ENCODE assay signal across 13 mouse cellular contexts in the genomic region with DNA sequence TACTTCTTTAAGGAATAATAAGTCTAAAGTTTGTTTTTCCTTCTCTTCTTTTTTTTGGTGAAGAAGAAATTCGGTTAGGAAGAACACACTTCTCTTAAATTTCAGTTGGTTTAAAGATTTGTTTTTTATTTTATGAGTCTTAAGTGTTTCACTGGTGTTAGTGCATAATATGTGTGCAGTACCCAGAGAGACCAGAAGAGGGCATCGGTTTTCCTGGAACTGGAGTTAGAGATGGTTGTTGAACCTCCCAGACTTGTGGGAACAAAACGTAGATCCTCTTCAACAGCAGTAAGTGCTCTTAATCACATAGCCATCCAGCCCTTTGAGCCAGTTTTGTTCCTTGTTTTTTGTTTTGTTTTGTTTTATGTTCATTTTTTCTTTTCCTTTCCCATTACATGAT.
DNase-seq lines count a peak whose midpoint lies in the region; ATAC-seq and TF ChIP-seq lines count a peak whose summit lies in the region.
"Had no signal": no experiment of that assay in that cellular context is flagged by ENCODE, and none has a peak within 500 bp of the region (broad histone marks: within the 10 kb centered on the region; RNA-seq: fewer than 3 reads in every experiment).

No protein-coding gene starts in this region.

- H3K9me3 ChIP-seq in hindbrain, postnatal 0 days (ENCODE audit: low read length), result no peaks in the 10 kb centered on the region
- no peaks in the 10 kb centered on the region for H3K9me3 ChIP-seq in hindbrain, embryonic 14.5 days (ENCODE audit: control insufficient read depth, low read length)
- H3K9me3 ChIP-seq in ES-E14 (ENCODE audit: control insufficient read depth, insufficient read depth, low read depth, low read length), result no peaks in the 10 kb centered on the region
- H3K9me3 ChIP-seq: G1E; limb, embryonic 13.5 days; lung, embryonic 15.5 days had no signal

- TF ChIP-seq CTCF in hindbrain, postnatal 0 days (IDR thresholded peaks at IDR 0.05; ENCODE audit: low read depth), result peak; percentile 48

- H3K27me3 ChIP-seq in hindbrain, postnatal 0 days (ENCODE audit: insufficient read depth, low read length), result no peaks in the 10 kb centered on the region
- 0 out of 2 replicates have a peak, but pooled peaks cover 2% of the 10 kb centered on the region for H3K27me3 ChIP-seq in hindbrain, embryonic 14.5 days (ENCODE audit: control insufficient read depth, insufficient read depth, low read length)
- H3K27me3 ChIP-seq: limb, embryonic 13.5 days; lung, embryonic 15.5 days had no signal

- H3K27ac ChIP-seq in hindbrain, postnatal 0 days, result no peak overlapping the region
- H3K27ac ChIP-seq in hindbrain, embryonic 14.5 days, result no peak overlapping the region
- no peak overlapping the region for H3K27ac ChIP-seq in ES-E14 (ENCODE audit: insufficient read depth, low read depth, low read length, poor library complexity, severe bottlenecking)
- H3K27ac ChIP-seq: limb, embryonic 13.5 days; lung, embryonic 15.5 days had no signal

- H3K4me2 ChIP-seq in hindbrain, postnatal 0 days (ENCODE audit: low read depth, low read length), result no peak overlapping the region
- no peak overlapping the region for H3K4me2 ChIP-seq in hindbrain, embryonic 14.5 days (replicated peaks)
- H3K4me2 ChIP-seq: limb, embryonic 13.5 days; lung, embryonic 15.5 days had no signal

- in situ Hi-C loops in ES-E14 (cut with MboI; ENCODE audit: low sequenced_read_pairs in 2 of 2, unreplicated experiment in 2 of 2), result loop anchor here in 1 of 2 experiments (25.0 kb wide), 1 partner anchor 395 kb away; no protein-coding TSS in a partner anchor

- no peak for DNase-seq in hindbrain, postnatal 0 days (ENCODE audit: low spot score)
- DNase-seq in hindbrain, embryonic 14.5 days (ENCODE audit: low spot score), result no peak
- peak; percentile 23 for DNase-seq in retina, postnatal 1 day
- no peak for DNase-seq in retina, embryonic 14.5 days (ENCODE audit: low spot score)
- DNase-seq in ES-E14 (ENCODE audit: low read depth, low spot score), result peak; percentile 59
- peak; percentile 13 for DNase-seq in naive thymus-derived CD4-positive, alpha-beta T cell, adult 2 months (ENCODE audit: low read depth)
- DNase-seq in layer of hippocampus, adult 9-11 months, result no peak
- DNase-seq: cerebellum, adult 2 months; kidney, postnatal 25 days had no signal

- H3K36me3 ChIP-seq in hindbrain, postnatal 0 days (ENCODE audit: insufficient read depth, low read length), result no peaks in the 10 kb centered on the region
- H3K36me3 ChIP-seq in hindbrain, embryonic 14.5 days (replicated peaks; ENCODE audit: control insufficient read depth, insufficient read depth), result no peaks in the 10 kb centered on the region
- no peaks in the 10 kb centered on the region for H3K36me3 ChIP-seq in ES-E14 (ENCODE audit: control insufficient read depth, insufficient read depth, low read length, poor library complexity, severe bottlenecking)
- H3K36me3 ChIP-seq: G1E; limb, embryonic 13.5 days; lung, embryonic 15.5 days had no signal

- no peak for ATAC-seq in hindbrain, postnatal 0 days
- ATAC-seq in hindbrain, embryonic 14.5 days (ENCODE audit: low FRiP score), result no peak
- no peak for ATAC-seq in erythroblast, adult 5-6 weeks (replicated peaks; ENCODE audit: low FRiP score, poor library complexity, severe bottlenecking)

- peaks cover 5% of the 10 kb centered on the region; the same call in 1 of the 2 replicates for H3K4me1 ChIP-seq in hindbrain, postnatal 0 days (ENCODE audit: insufficient read depth, low read length)
- peaks cover 5% of the 10 kb centered on the region; the same call in 1 of the 2 replicates for H3K4me1 ChIP-seq in hindbrain, embryonic 14.5 days (replicated peaks; ENCODE audit: control insufficient read depth, insufficient read depth, low read length)
- peaks cover 0 to 4% of the 10 kb centered on the region in 2 experiments; a peak in 1 of 4 replicates for H3K4me1 ChIP-seq in ES-E14 (ENCODE audit: control insufficient read depth in 2 of 2, insufficient read depth in 2 of 2, low read length in 2 of 2, poor library complexity in 1 of 2)
- H3K4me1 ChIP-seq: limb, embryonic 13.5 days; lung, embryonic 15.5 days had no signal

- H3K9ac ChIP-seq in hindbrain, postnatal 0 days (replicated peaks; ENCODE audit: low read length), result no peak overlapping the region
- H3K9ac ChIP-seq in hindbrain, embryonic 14.5 days, result no peak overlapping the region
- H3K9ac ChIP-seq in ES-E14 (ENCODE audit: insufficient read depth, low read depth, low read length, poor library complexity, severe bottlenecking), result no peak overlapping the region
- H3K9ac ChIP-seq: limb, embryonic 13.5 days; lung, embryonic 15.5 days had no signal

- H3K4me3 ChIP-seq in hindbrain, postnatal 0 days (ENCODE audit: low read length), result no peak overlapping the region
- H3K4me3 ChIP-seq in hindbrain, embryonic 14.5 days (replicated peaks; ENCODE audit: low read length), result no peak overlapping the region
- H3K4me3 ChIP-seq in ES-E14 (ENCODE audit: insufficient read depth in 1 of 2, low read depth in 1 of 2, low read length in 2 of 2, poor library complexity in 1 of 2, severe bottlenecking in 1 of 2), result no peak overlapping the region
- H3K4me3 ChIP-seq: limb, embryonic 13.5 days; lung, embryonic 15.5 days had no signal

- 85% methylated on average over 3 of the region's 3 CpGs for WGBS in hindbrain, postnatal 0 days
- WGBS in hindbrain, embryonic 14.5 days, result 82% methylated on average over 3 of the region's 3 CpGs

TF ChIP-seq in ES-E14, 5 proteins besides CTCF, POLR2A, EP300 and RAD21:
- TF ChIP-seq CHD2 (IDR thresholded peaks at IDR 0.05; ENCODE audit: low read depth, low read length) (no peak), ZNF384 (IDR thresholded peaks at IDR 0.05; ENCODE audit: low read depth, low read length) (no peak), ZC3H11A (IDR thresholded peaks at IDR 0.05; ENCODE audit: borderline replicate concordance, low read depth, low read length) (peak; percentile 8; the same call in 1 of the 2 replicates)

Comparison
In these comparisons a context has a peak if more than half of its experiments do, and no peak if none do; other contexts are left out.
1. DNase-seq: peak in retina, postnatal 1 day (single experiment), ES-E14 (single experiment) and naive thymus-derived CD4-positive, alpha-beta T cell, adult 2 months (single experiment); none in hindbrain, postnatal 0 days (single experiment), hindbrain, embryonic 14.5 days (single experiment), retina, embryonic 14.5 days (single experiment) and layer of hippocampus, adult 9-11 months (single experiment).